Mouse (Mus musculus) ES-Bruce4 (cell line): Measurements from ENCODE around the gene Mier3.

ENCODE experiments used
- CTCF ChIP-seq: IDR thresholded peaks from one replicate; pipeline ENCODE4 v1.8.1; 2011; ENCODE audit warnings: low read depth, low read length
- EP300 ChIP-seq: IDR thresholded peaks from 2 replicates; pipeline ENCODE4 v1.6.1; 2011; ENCODE audit warnings: low read depth, low read length; ENCODE audit not compliant: insufficient read depth
- POLR2A ChIP-seq: IDR thresholded peaks from one replicate; pipeline ENCODE4 v1.8.1; 2011; ENCODE audit warnings: low read length; ENCODE audit not compliant: insufficient read depth

DNA sequence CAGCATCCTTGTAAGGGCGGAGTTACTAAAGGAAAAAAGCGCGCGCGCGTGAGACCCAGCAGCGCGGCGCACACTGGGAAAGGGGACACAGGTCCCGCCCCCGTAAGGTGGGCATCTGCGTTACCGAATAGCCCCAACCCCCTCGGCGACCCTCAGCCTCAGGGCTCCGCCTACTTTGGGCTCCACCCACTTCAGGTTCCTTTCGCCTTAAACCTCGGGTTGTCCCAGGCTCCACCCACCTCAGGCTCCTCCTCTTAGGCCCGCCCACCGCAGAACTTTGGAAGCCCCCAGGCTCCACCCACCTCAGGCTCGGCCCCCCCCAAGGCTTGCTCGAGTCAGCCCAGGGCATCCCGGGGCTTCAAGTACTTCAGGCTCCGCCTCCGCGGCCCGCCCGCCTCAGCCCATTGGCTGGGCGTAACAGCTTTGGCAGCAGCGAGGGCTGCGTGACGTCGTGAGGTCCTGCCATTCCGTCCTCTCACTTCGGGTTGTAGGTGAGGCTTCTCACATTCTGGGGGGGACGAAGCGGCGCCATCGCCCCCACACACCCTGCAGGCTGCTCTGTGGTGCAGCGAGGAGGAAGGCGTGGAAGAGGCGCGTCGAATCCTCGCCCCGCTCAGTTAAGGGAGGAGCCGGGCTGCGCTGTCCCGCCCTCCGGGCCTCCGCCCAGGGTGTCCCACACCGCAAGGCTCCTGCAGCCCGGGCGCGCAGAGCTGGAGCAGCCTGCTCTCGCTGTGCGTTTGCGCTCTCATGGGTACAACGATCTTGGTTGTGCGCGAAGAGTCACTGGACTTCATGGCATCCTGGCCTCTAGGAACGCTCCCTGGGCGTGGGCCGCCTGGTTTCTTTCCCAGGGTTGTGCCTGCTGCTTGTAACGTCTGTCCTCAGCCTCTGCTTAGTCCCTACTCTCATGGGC lies 44.6 kb downstream of the Mier3 start:
- TF ChIP-seq POLR2A (peak; percentile 57), CTCF (no peak), EP300 (0 out of 2 replicates have a peak, but pooled peaks have one; percentile 3)
